ENCODE assay signal across 17 mouse cellular contexts in the genomic region with DNA sequence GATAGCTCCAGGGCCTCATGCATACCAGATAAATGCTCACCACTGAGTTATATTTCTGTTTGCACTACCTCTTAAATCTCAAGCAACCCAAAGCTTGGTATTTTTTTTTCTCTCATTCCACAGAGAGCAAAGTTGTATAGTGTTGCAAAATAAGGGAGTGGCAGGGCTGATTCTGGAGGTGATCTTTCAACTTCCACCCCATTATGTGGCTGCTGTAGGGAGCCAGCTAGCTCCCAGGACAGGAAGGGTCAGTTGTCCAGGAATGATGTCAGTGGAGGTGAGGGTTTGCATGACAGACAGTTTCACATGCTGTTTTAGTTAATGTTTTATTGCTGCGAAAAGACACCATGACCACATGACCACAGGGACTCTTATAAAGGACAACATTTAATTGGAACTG.
"Had no signal": no experiment of that assay in that cellular context is flagged by ENCODE, and none has a peak within 500 bp of the region (broad histone marks: within the 10 kb centered on the region; RNA-seq: fewer than 3 reads in every experiment).

No protein-coding gene starts in this region.

- H3K27me3 ChIP-seq: lung, embryonic 15.5 days; midbrain, embryonic 13.5 days; midbrain, embryonic 15.5 days; neural tube, embryonic 12.5 days; stomach, embryonic 15.5 days had no signal

- H3K36me3 ChIP-seq: lung, embryonic 15.5 days; midbrain, embryonic 13.5 days; midbrain, embryonic 15.5 days; neural tube, embryonic 12.5 days; stomach, embryonic 15.5 days had no signal

- H3K4me2 ChIP-seq: lung, embryonic 15.5 days; midbrain, embryonic 11.5 days; midbrain, embryonic 13.5 days; midbrain, embryonic 15.5 days; neural tube, embryonic 12.5 days; stomach, embryonic 15.5 days had no signal

- DNase-seq: lung, adult 2 months; lung, postnatal 14 days; lung, postnatal 36 days; right cerebral cortex, postnatal 14 days; thymus, adult 2 months; thymus, postnatal 25 days; thymus, postnatal 4 days had no signal

- H3K4me3 ChIP-seq: lung, embryonic 15.5 days; megakaryocyte, embryonic 14.5 days; midbrain, embryonic 13.5 days; midbrain, embryonic 15.5 days; neural tube, embryonic 12.5 days; stomach, embryonic 15.5 days had no signal

- H3K9ac ChIP-seq: lung, embryonic 15.5 days; midbrain, embryonic 13.5 days; midbrain, embryonic 15.5 days; neural tube, embryonic 12.5 days; stomach, embryonic 15.5 days had no signal

- ATAC-seq: lung, postnatal 0 days; midbrain, embryonic 13.5 days; midbrain, embryonic 15.5 days had no signal

- H3K4me1 ChIP-seq: lung, embryonic 15.5 days; midbrain, embryonic 13.5 days; midbrain, embryonic 15.5 days; neural tube, embryonic 12.5 days; stomach, embryonic 15.5 days had no signal

- H3K9me3 ChIP-seq: lung, embryonic 15.5 days; midbrain, embryonic 13.5 days; midbrain, embryonic 15.5 days; neural tube, embryonic 12.5 days; stomach, embryonic 15.5 days had no signal

- H3K27ac ChIP-seq: lung, embryonic 15.5 days; macrophage; midbrain, embryonic 13.5 days; midbrain, embryonic 15.5 days; neural tube, embryonic 12.5 days; stomach, embryonic 15.5 days; stomach, postnatal 0 days had no signal
